Mouse (Mus musculus): Measurements from ENCODE around the gene Pabpn1. TPM values are rescaled to one million over a fixed set of nuclear protein-coding genes. Genes with fewer than 3 reads are reported as not detected.
"Not testable (repeated sequence)": the region's sequence is repeated elsewhere in the genome, so short reads cannot be mapped to it uniquely, and the experiment has no call there.

Pabpn1 gene
- polyA plus RNA-seq, 1 experiment from 2014 or later, result 194 TPM

DNA sequence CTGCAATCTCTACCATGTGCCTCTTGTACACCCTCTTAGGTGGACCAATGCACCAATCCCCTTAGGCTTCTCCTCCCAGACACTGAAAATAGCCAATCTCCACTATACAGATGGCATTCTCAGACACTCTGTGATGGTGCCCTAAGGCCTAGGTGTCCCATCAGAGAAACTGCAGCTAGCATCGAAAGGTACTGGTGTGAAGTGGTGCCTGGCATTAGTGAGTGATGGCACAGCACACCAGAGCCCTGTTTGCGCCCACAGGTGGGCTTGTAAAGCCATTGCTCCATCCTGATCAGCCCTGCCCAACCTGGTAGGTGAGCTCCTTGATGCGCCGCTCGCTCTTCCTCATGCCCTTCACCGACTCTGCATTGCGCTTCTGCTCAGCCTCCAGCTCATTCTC is 51.7 kb downstream of the Pabpn1 start:
- in situ Hi-C loops (cut with MboI; ENCODE audit: low pct_unique_long_range_greater_than_20kb), result no loop called here
- no peaks in the 10 kb centered on the region for H3K27me3 ChIP-seq
- ATAC-seq (no peak), DNase-seq (ENCODE audit: low read depth, low spot score) (no peak)
- POLR2A ChIA-PET, result no interaction called here
- no peak for TF ChIP-seq CTCF (IDR thresholded peaks at IDR 0.05)
- CTCF ChIA-PET, result no interaction called here

GRCm38 (mm10) chr14:54944939-54945338 is 52.6 kb downstream of the Pabpn1 start:
- H3K27me3 ChIP-seq, result no peaks in the 10 kb centered on the region
- no peak for TF ChIP-seq CTCF (IDR thresholded peaks at IDR 0.05)
- POLR2A ChIA-PET, result no interaction called here

DNA sequence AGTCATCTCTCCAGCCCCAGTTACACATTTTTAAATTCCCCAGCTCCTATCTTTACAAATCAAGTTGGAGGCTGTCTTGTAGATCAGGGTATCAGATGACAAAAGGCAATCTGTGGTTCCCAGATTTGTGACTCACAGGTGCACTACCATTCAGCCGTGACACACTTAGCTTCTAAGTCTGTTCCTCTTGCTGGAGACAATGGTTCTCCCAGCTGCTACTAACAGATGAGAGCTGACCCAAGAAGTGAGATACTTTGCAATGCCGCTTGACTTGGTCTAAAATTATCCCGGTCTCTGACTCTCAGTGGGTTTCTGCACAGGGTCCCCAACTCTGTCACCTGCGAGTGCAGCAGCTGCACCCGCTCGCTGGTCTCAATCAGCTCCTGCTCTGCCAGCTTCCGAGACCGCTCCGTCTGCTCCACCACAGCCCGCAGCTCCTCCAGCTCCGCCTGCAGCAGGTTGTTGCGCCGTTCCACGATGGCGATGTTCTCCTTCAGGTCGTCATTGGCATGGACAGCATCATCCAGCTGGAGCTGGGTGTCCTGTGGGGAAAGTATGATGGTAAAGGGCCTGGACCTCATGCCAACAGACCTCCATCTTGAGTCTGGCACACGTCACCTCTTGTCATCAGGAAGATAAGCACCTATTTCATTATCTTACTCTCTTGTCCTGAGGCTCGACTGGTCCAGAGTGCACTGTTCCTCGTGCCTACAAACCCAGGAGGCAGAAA is 53.8 kb downstream of the Pabpn1 start:
- TF ChIP-seq CTCF (IDR thresholded peaks at IDR 0.05), result no peak
- in situ Hi-C loops (cut with MboI; ENCODE audit: low pct_unique_long_range_greater_than_20kb), result no loop called here
- POLR2A ChIA-PET, result no interaction called here
- ATAC-seq (no peak), DNase-seq (ENCODE audit: low read depth, low spot score) (no peak)
- no peaks in the 10 kb centered on the region for H3K27me3 ChIP-seq
- CTCF ChIA-PET, result interaction anchor here (0.9 kb wide), 1 partner anchor 13 kb away, joined by 3 read pairs; no protein-coding TSS in a partner anchor

More at GRCm38 (mm10) chr14:54944939-54945338, 52.6 kb downstream of the Pabpn1 start:
- ATAC-seq (no peak), DNase-seq (ENCODE audit: low read depth, low spot score) (no peak)
- in situ Hi-C loops (cut with MboI; ENCODE audit: low pct_unique_long_range_greater_than_20kb), result no loop called here
- CTCF ChIA-PET, result no interaction called here

DNA sequence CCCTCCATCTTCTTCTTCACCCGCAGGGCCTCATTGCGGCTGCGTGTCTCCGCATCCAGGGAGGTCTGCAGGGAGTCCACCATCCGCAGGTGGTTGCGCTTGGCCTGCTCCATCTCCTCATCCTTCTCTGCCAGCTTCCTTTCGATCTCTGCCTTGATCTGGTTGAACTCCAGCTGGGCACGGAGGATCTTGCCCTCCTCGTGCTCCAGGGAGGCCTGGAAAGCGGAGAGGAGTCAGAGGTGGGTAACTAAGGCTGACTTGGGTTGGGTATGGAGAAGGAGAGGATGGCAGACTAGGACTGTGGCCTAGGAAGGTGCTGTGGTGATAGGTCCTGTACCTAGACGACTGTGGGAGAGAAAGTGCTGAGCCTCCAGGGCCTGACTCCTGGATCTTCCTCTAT is 54.7 kb downstream of the Pabpn1 start:
- H3K27me3 ChIP-seq; in situ Hi-C loops (cut with MboI; ENCODE audit: low pct_unique_long_range_greater_than_20kb); ATAC-seq; CTCF ChIA-PET; DNase-seq (ENCODE audit: low read depth, low spot score); POLR2A ChIA-PET: not testable (repeated sequence)

Other genes starting within 250 kb of the Pabpn1 start
- 69.8 TPM for gene 1700123O20Rik, start 206.3 kb upstream of the Pabpn1 start, polyA plus RNA-seq (2021)
- 215 TPM for gene Acin1, start 205.6 kb upstream of the Pabpn1 start, polyA plus RNA-seq (2021)
- 0.03 TPM for gene Gm29776, start 193.7 kb upstream of the Pabpn1 start, polyA plus RNA-seq (2021)
- not detected for gene Cebpe, start 180.3 kb upstream of the Pabpn1 start, polyA plus RNA-seq (2021)
- gene Slc7a8, start 110.6 kb upstream of the Pabpn1 start, polyA plus RNA-seq (2021), result 0.04 TPM
- gene Rnf212b, start 78.4 kb upstream of the Pabpn1 start, polyA plus RNA-seq (2021), result not detected
- gene Homez, start 21.5 kb upstream of the Pabpn1 start, polyA plus RNA-seq (2021), result 14.5 TPM
- 4.4 TPM for gene Ppp1r3e, start 14.9 kb upstream of the Pabpn1 start, polyA plus RNA-seq (2021)
- gene Bcl2l2, start 9.1 kb upstream of the Pabpn1 start, polyA plus RNA-seq (2021), result 37.7 TPM
- gene Gm20521, start 9.1 kb upstream of the Pabpn1 start, polyA plus RNA-seq (2021), result 1.2 TPM
- 25.3 TPM for gene Slc22a17, start 20.6 kb downstream of the Pabpn1 start, polyA plus RNA-seq (2021)
- not detected for gene Efs, start 33.6 kb downstream of the Pabpn1 start, polyA plus RNA-seq (2021)
- not detected for gene Il25, start 40.2 kb downstream of the Pabpn1 start, polyA plus RNA-seq (2021)
- gene Cmtm5, start 43.8 kb downstream of the Pabpn1 start, polyA plus RNA-seq (2021), result not detected
- gene Myh6, start 74.4 kb downstream of the Pabpn1 start, polyA plus RNA-seq (2021), result 0.18 TPM
- gene Gm17428, start 84.4 kb downstream of the Pabpn1 start, polyA plus RNA-seq (2021), result not detected
- 0.23 TPM for gene Myh7, start 102.1 kb downstream of the Pabpn1 start, polyA plus RNA-seq (2021)
- 43.7 TPM for gene Ngdn, start 123.0 kb downstream of the Pabpn1 start, polyA plus RNA-seq (2021)
- 6.1 TPM for gene Zfhx2, start 199.8 kb downstream of the Pabpn1 start, polyA plus RNA-seq (2021)
- gene Thtpa, start 202.3 kb downstream of the Pabpn1 start, polyA plus RNA-seq (2021), result 31.8 TPM
- 25.9 TPM for gene Ap1g2, start 214.1 kb downstream of the Pabpn1 start, polyA plus RNA-seq (2021)
- 0.92 TPM for gene Jph4, start 224.4 kb downstream of the Pabpn1 start, polyA plus RNA-seq (2021)